Mouse (Mus musculus) 3T3-L1 (cell line): Measurements from ENCODE around the gene Foxp1.

Experiments used
- DNase-seq: peaks from one replicate; pipeline ENCODE4 v3.0.0-alpha.2; 2015; ENCODE audit warnings: low read depth, low spot score

The Foxp1 gene

DNA sequence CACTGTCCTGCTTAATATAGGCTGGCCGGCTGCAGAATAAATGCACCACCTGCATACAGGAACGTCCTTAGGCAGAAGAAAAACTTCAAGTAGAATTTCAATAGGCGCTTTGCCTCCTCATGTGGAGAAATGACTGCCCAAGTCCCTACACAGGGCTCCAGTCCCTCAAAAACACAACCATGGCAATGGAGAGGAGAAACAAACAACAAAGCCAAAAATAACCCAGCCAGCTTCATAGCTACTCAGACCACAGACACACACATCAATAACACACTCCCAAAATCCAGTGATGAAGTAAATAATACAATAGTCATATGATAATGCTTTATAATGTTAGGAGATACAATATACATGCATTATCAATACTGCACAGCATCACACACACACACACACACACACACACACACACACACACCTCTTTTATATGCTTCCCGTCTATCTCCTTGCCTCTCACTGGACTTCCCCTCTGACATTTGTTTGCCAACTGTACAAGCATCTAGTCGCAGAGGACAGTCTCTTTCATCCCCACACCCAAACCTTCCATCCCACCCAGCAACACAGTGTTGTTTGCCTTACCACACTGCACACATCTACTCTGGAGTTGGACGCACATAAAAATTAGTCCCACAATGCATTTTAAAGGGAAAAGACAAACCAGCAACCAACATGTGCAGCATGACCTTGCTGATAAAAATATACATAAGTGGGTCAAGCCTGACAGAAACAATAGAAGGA lies 162.6 kb downstream of the Foxp1 start:
- DNase-seq, result no peak

DNA sequence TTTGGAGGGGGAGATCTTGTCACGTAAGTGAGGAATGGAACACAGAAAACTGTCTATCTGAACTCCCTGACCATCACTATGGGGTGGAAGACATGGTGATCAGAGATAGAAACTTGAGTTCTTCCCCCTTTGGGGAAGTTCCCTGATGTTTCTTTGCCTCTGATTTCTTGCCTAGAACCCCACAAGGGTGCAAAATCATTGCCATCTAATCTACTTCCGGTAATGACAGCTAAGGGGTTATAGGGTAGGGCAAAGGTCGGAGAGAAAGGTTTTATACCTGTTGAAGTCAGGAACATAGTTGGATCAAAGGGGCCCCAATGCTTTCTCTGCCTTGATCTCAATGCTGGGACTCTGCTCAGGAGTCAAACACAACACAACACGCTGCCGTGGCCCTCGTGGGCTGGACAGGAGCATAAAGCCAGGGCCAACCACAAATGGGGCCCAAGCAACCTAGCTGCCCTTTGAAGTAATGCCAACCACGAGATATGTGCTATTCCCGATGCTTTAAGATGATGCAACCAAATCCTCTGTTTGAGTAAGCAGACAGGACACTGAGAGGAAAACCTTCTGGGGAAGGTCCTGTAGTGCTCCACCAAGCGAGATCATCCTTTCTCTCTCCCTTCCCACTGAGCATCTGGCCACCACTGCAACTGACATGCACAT lies 163.4 kb downstream of the Foxp1 start:
- DNase-seq, result peak; percentile 77

DNA sequence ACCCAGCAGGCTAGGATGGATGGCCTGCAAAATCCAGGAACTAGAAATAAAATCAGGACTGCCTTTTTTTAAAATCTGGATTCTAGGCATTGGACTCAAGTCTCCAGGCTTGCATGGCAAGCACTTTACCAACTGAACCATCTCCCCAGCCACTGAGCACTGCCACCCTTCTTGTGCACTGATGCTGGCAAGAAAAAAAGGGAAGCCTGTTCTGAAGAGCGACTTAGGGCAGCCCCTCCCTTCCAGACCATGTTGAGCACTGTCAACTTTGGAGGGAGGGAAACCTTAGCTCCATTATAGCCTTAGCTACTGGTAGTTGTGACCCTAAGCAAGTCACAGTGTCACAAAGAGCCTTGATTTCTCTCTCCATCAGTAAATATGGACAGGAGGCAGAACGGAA lies 164.6 kb downstream of the Foxp1 start:
- DNase-seq, result no peak

DNA sequence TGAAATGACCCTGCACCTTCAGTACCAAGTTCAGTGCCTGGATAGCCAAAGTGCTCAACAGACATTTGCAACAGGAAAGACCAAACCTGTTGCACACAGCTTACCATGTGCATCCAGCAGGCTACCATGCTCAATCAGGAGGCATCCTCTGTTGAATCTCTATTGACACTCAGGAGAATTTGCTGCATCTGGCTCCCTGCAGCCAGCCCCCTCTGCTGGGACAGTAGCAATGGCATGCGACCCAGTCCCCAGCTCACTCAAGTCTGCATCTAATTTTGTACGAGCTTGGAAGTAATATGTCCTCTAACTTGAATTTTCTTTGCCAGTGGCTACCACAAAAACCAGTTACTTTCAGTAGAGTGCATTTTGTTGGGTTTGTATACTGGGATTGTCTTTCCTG lies 168.2 kb downstream of the Foxp1 start:
- no peak for DNase-seq

DNA sequence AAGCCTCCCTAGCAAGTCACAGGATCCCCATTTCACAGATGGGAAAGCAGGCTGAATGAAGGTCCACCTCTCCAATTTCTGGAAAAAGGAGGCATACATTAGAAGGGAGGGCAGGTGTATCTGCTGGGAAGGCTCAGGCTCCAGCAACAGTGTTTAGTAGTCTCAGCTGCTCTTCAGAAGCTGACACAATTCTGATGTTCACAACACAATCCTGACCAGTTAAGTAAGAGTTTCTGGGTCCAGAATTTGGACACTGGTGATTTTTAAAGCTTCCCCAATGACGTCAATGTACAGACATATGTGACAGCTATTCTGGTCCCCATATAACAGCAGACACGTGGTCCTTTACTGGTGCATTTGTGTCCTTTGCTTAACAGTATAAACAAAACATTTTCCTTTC lies 169.1 kb downstream of the Foxp1 start:
- DNase-seq, result no peak

DNA sequence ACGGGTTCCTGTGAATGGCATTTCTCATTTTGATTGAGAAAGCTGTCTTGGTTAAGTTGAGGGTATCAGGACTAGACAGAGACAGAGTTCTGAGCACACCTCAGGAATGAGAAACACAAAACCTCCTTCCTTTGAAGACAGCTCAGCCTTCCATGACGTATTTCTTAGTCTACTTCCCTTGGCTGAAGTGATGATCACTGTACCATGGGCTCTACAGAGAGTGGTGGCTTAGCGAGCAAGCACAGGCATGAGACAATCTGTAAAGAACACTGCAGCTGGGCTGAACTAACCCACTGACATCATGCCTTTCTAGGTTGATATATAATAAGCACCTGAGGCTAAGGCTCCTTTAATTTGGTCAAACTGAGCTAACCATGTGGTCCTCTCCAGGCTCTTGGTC lies 172.0 kb downstream of the Foxp1 start:
- no peak for DNase-seq

DNA sequence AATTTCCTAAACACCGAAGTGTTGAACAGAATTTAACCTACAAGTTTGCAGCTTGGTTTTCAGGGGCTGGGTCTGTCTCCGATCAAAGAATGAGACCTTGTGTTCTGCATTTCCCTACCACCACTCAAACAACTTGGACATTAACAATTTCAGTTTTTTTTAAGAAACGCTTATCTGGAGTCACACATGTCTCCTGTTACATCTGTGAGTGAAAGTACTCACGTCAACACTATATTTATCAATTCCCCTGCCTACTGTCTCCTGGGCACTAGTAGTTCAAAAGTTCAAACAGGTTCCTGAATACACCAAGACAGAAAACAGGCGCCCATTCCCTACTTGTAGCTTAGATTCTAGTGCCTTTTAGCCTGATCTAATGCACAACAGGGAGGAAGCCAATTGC lies 172.4 kb downstream of the Foxp1 start:
- DNase-seq, result no peak

DNA sequence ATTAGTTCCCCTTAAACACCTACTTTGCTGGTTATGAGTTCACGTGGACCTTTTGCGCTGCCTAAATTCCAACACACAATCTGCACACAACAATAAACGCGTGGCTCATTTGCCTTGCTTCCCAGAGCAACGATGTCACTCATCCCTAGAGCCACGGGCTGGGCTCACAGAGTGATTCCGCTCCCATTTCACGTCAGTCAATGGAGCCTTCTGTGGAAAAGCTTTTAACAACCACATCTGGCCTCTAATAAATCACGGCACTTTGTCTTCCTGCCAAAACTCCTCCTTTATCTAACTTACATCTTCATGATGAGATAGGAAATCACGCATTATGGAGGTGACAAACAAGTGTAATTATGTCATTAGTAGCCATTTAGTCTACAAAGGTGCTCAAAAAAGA lies 174.7 kb downstream of the Foxp1 start:
- DNase-seq, result no peak

DNA sequence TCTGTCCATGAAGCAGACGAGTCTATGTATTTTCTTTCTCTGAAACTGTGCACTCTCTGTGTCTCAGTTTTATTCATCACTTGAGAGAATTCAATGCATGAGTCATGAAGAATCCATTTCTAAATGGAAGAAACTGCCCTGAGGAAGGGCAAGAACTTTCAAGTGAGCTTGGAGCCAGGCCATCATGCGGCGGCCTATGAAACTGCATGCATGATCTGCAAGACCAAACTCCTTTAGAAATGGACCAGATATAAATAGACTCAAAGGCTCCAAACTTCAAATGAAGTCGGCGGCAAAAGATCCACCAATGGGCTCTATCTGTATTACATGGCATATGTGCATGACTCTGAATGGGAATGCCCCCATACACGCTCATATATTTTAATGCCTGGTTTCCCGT lies 177.6 kb downstream of the Foxp1 start:
- peak; percentile 30 for DNase-seq

DNA sequence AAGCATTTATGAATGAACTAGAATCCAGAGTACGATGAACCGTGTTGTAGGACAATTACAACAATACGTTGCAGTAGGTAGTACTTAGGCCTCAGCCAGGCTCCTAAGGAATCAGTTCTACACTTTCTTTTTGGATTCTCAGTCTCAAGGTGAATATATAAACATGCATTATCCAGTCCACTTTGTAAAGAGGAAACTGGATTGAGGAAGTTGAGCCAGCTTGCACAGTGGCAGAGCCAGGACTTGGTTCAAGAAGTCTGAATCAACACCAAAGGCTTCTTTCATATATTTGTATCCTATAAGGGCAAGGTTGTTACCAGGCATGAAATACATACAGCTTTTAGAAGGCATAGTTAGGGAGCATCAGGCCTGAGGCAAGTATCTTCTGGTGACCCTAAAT lies 178.2 kb downstream of the Foxp1 start:
- no peak for DNase-seq

DNA sequence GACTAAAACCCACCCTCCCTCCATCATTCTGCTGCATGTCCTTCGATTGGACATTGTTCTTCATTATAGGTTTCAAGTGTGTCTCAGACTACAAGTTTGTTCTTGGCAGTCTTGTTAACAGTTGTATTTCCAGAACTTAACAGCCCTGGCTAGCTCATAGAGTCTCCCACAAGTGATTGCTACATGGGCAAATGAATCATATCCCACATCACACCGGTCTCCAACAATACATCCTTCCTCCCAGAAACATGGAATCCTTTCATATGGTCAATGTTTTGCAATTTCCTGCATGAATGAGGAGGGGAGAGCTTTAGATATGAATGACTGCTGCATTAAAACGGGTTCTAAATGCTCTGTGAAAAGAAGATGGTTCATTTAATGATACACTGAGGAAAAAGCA lies 178.7 kb downstream of the Foxp1 start:
- DNase-seq, result peak; percentile 63

DNA sequence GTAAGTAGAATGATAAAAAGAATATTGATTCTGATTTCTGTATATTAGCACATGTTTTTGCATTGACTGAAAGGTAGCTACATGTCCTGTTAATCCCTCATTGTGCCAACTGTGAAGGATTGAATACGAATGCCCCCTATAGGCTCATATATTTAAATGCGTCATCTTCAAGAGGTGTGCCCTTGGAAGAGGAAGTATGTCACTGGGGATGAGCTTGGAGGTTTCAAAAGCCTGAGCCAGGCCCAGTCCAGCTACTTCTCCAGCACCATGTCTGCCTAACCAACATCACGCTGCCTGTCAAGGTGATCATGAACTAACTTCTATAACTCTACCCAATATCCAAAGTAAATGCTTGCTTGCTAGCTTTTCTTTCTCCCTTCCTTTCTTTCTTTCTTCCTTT lies 180.1 kb downstream of the Foxp1 start:
- DNase-seq, result no peak

DNA sequence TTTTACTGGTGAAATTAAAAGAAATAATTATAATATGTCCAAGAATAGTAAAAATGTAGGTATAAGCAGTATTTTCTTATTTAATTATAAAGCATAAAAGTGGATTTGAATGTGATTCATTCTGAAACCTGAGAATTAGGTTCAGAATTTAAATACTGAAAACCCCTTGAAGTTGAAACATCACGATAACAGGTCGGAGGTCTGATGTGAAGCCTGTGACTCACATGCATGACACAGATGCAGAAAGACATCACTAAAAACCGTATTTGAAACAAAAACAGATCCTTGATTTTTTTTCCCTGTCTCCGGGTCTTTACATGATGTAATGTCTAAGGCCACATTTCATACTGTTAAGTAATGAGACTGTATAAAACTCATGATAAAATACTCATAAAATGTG lies 181.6 kb downstream of the Foxp1 start:
- no peak for DNase-seq

DNA sequence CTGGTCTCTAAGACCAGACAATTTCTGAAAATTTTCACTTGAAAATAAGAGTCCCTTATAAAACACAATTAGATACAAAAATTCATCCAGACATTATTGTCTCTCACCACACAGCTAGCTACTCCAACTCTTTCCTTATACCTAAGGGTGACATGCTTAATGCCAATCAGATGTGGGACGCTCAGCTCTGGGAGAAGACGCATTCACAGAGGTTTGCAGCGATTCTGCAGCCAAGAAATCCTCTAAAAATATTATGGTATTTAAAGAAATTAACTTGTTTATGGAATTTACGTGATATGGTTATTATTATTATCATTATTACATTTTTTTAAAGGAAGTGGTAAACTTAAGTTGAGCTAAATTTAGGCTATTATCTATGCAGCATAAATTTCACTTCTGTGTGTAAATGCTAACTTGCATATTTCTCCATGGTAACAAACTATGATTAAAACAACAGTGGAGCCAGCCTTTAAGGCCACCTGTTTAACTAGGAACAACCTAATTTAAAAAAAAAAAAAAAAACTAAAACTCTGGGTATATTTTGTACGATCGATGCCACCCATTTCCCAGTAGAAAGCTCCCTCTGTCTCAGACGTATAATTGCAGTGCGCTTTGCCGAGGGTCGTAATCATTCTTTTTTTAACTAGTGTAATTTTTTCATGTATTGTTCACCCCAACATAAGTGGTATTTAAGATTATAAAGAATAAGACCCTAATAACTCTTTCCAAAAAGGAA lies 182.4 kb downstream of the Foxp1 start:
- DNase-seq, result no peak

DNA sequence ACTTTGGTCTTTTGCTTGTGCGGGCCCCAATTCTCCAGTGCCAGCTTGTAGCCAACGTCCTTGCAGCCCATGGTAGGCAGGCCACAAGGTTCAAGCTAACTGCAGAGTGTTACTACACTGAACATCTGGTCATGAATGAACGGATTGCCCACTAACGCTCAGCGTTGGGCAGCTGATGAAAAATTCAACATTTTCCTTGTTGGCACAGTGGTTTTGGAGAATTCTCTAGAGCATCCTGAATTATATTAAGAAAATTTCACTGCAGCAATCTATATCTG lies 183.2 kb downstream of the Foxp1 start:
- no peak for DNase-seq

DNA sequence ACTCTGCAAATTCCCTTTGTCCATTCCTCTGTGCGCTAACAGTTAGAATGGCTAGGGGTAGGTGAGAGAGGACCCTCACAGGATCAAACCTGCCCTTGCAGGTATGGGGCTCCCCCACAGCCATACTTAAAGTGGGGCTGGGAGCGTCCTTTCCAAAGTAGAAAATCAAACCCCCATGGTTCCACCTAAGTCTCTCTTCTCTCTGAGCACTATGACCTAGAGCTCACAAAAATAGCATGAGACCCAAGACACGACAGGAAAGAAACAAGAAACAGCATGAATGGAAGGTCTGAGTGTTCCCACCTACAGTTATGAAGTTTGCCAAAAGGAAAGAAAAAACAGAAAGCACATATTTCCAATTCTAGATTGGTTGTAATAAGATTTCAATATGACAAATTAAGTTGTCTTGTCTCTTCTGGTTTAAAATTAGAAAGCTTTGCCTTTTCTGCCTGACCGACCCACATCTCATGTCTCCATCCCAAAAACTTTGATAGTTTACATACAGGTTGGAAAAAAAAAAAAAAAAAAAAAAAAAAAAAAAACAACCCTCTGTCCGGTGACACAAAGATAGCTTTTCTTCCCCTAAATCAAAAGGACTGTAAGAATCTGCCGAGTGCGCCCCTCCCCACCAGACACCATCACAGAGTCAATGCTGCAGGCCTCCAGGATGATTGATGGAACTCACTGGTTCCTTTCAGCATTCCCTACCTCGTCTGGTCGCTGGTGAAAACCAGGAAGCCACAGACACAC lies 183.8 kb downstream of the Foxp1 start:
- DNase-seq, result no peak

DNA sequence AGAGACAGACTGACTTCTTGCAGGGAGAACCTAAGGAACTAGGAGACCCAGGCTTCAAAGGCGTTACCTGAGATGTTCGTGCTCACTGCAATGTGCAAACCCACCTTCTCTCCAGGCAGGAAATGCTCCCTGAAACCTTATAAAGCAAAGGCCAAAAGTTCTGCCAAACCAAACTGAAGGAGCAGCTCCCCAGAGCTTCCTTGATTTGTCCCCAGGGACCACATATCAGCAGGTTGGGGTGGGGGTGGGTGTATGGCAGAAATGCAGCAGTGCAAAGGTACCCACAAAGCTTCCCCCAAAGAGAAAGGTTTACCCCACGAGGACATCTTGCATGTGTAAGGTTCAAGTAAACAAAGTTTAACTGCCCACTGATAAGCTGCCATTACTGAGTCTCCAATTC lies 184.3 kb downstream of the Foxp1 start:
- no peak for DNase-seq

DNA sequence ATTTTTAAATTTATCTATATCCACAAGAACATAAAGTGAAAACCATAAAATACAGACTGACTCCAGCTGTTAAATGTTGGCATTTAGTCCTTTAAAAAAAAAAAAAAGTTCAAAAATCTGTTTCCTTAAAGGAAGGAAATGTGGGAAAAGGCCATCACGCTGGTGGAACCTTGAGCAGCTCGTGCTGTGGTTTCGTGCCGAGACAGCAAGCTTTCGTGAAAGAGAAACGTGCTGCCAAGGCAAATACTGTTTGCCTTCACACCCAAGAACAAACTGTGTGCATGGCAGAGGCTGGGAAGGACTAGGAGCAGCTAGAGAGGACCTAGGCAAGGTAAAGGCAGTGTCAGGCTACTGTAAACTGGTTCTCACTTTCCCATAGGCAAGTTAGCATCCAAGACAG lies 184.9 kb downstream of the Foxp1 start:
- no peak for DNase-seq

DNA sequence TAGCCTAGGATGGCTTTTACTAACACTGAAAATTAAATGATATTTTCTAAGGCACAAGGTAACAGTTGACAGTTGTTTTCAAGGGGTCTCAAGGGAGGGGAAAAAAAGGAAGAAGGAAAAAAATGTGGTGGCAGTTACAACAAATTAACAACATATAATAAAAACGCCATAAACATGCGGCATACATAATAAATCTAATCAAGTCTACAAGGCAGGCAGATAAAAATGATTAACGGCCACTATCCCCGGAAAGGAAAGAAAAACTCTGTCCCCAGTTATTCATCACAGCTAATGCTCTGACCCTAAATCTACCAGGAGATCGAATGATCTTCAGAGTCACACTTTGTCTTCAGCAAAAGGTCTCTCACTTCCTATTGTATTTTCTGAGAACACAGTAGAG lies 186.3 kb downstream of the Foxp1 start:
- no peak for DNase-seq

DNA sequence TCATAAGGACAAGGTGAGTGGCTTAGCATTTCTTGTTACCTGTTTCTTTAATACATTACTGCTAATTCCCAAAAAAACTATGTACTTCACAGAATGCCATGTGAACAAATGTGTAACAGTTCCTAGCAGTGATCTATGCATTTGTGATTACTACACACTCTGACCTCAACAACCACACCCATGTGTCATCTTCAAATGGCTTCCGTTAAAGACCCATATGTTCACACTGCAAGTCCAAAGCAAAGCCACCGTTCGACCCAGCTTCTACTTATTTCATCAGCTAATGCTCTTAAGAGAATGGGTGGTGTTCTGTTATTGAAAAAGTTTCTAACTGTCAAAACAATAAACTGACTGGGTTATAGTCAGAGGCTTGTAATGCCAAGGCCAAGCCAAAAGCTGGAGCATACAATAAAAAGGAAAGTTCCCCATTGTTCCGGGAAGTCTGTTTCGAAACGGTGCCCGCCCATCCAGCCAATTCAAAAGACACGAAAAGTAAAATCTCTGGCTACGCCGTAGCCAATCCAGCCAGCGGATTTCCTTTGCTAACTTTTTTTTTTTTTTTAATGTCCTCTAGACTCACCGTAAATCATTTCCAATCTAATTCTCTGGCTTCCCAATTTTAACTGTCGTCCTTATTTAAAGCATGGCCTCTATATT lies 187.2 kb downstream of the Foxp1 start:
- DNase-seq, result no peak

DNA sequence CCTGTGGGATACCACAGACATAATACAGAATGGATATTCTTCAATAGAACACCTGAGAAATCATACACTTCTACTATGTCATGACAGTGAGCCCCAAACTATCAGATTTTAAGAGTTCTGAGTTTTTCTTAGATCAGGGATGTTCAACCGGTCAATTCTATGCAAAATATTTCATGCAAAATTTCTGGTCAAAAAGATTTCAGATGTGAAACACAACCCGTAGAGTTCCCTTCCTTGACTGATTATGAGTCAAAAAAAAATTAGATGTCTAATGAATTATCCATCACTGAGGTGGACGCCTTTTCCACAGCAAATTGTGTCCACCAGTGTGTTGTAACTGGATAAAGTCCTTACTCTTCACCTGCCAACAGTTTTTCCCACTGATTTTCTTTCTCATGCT lies 188.3 kb downstream of the Foxp1 start:
- DNase-seq, result no peak

DNA sequence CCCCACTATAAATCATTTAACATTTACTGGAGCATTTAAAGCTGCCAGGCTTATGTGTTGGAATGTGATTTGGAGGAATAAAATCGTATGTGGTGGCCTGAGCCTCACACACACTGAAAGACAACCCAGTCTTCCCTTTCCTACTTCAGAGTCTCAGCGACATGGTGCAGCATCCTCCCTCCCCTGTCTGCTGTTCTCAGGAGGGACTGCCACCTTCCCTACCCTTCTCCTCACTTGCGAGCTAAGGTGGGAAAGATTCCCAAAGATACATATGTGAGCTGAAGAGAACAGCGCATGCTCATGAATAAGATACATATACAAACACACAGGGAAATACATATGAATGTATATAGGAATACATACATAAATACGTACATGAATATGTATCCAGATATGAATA lies 189.4 kb downstream of the Foxp1 start:
- DNase-seq, result no peak
